Mouse (Mus musculus): Measurements from ENCODE around the gene Gtf3c3. TPM values are rescaled to one million over a fixed set of nuclear protein-coding genes. Genes with fewer than 3 reads are reported as not detected.

Gene Gtf3c3
- polyA plus RNA-seq, 1 experiment from 2014 or later, result 25.7 TPM

Other genes starting within 250 kb of the Gtf3c3 start
- gene Hecw2, start 243.8 kb downstream of the Gtf3c3 start, polyA plus RNA-seq (2015; fragmentation: Nextera tagmentation; extraction: Ambion mirVana), result 3.2 and 3.7 TPM in 2 replicates
- 0.16 and 0.76 TPM in 2 replicates for gene Ccdc150, start 188.3 kb downstream of the Gtf3c3 start, polyA plus RNA-seq (2015; fragmentation: Nextera tagmentation; extraction: Ambion mirVana)
- gene Pgap1, start 118.7 kb upstream of the Gtf3c3 start, polyA plus RNA-seq (2015; fragmentation: Nextera tagmentation; extraction: Ambion mirVana), result 7.4 and 8.2 TPM in 2 replicates